Mouse (Mus musculus) kidney, postnatal 0 days (tissue): Measurements from ENCODE around the gene Hes2. TPM values are rescaled to one million over a fixed set of nuclear protein-coding genes. Genes with fewer than 3 reads are reported as not detected.

Experiments
- ATAC-seq: fragments of 200-750 bp; cut with Nextera tagmentation; replicated peaks from 2 replicates; pipeline ENCODE4 v1.8.0; 2017; ENCODE audit warnings: low read depth, moderate number of reproducible peaks, moderate TSS enrichment, moderate library complexity; ENCODE audit not compliant: low FRiP score
- DNase-seq: peaks from one replicate; pipeline ENCODE4 v3.0.0-alpha.2; 2016; ENCODE audit warnings: low spot score
- H3K27ac ChIP-seq: fragments of 300-500 bp; sonication (generic); 2 replicates; pipeline ENCODE4 v1.5.1; 2014; ENCODE audit warnings: mild to moderate bottlenecking
- H3K27me3 ChIP-seq: fragments of 300-500 bp; sonication (generic); 2 replicates; pipeline ENCODE4 v1.6.1; 2014; ENCODE audit warnings: low read length, mixed read lengths; ENCODE audit not compliant: insufficient read depth
- H3K36me3 ChIP-seq: fragments of 300-500 bp; sonication (generic); 2 replicates; pipeline ENCODE4 v1.6.1; 2014; ENCODE audit warnings: low read length, mixed read lengths; ENCODE audit not compliant: insufficient read depth
- H3K4me1 ChIP-seq: fragments of 300-500 bp; sonication (generic); replicated peaks from 2 replicates; pipeline ENCODE4 v1.6.1; 2014; ENCODE audit warnings: antibody characterized with exemption, low read length, mixed read lengths; ENCODE audit not compliant: insufficient read depth
- H3K4me2 ChIP-seq: fragments of 300-500 bp; sonication (generic); 2 replicates; pipeline ENCODE4 v1.6.1; 2014; ENCODE audit warnings: mild to moderate bottlenecking, low read length, moderate library complexity, mixed read lengths
- H3K4me3 ChIP-seq: fragments of 300-500 bp; sonication (generic); replicated peaks from 2 replicates; pipeline ENCODE4 v1.5.1; 2014; ENCODE audit warnings: low read depth, low read length
- H3K9ac ChIP-seq: fragments of 300-500 bp; sonication (generic); 2 replicates; pipeline ENCODE4 v1.6.1; 2014; ENCODE audit warnings: low read depth, low read length
- H3K9me3 ChIP-seq: fragments of 300-500 bp; sonication (generic); replicated peaks from 2 replicates; pipeline ENCODE4 v1.6.1; 2016; ENCODE audit warnings: low read length, inconsistent platforms, mixed read lengths
- CTCF ChIP-seq: IDR thresholded peaks from 2 replicates; pipeline ENCODE4 v1.5.1; 2016; ENCODE audit warnings: antibody characterized with exemption, low read depth, mild to moderate bottlenecking, moderate library complexity
- WGBS: fragments of 180-500 bp; shearing (Covaris S2); extraction: QIAGEN DNeasy Blood & Tissue Kit; methylation state at CpG from one replicate; pipeline ENCODE4 v1.1.7; 2014; 5-methylcytosine and 5-hydroxymethylcytosine counted together
- polyA plus RNA-seq: library from polyadenylated mRNA; unstranded; fragments of >200 nt; fragmentation: Nextera tagmentation; extraction: Ambion mirVana; gene quantifications from 2 replicates; pipeline ENCODE4 v1.2.1, GENCODE M21; 2015

Gene Hes2
- polyA plus RNA-seq, 1 experiment from 2014 or later, result 0.41 TPM

DNA sequence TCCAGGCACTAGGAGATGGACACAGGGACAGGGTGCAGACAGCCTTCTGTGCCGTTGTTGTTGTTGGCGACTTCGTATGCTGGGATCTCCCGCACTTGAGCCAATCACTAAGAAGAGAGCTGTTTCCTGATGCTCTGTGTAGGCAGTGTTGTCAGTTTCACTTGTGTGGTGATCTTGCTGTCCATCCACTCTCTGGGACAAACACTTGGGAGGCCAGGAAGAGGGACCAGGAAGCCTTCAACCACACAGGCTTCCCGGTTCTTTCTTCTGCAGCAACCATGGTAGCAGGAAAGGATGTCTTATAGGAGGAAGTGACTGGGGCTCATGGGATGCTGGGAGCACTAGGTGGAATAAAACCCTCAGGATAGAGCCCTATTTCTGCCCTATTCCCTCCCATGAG lies 32.0 kb downstream of the Hes2 start:
- no peak for TF ChIP-seq CTCF
- H3K27me3 ChIP-seq, result no peaks in the 10 kb centered on the region
- no peaks in the 10 kb centered on the region for H3K36me3 ChIP-seq
- no peak overlapping the region for H3K4me3 ChIP-seq
- no peak overlapping the region for H3K9ac ChIP-seq
- WGBS, result 51% methylated on average over 5 of the region's 5 CpGs
- H3K9me3 ChIP-seq, result no peaks in the 10 kb centered on the region
- no peak for ATAC-seq
- DNase-seq, result peak; percentile 18
- H3K4me1 ChIP-seq, result peaks cover 18% of the 10 kb centered on the region; the same call in 1 of the 2 replicates
- no peak overlapping the region for H3K4me2 ChIP-seq
- no peak overlapping the region for H3K27ac ChIP-seq

DNA sequence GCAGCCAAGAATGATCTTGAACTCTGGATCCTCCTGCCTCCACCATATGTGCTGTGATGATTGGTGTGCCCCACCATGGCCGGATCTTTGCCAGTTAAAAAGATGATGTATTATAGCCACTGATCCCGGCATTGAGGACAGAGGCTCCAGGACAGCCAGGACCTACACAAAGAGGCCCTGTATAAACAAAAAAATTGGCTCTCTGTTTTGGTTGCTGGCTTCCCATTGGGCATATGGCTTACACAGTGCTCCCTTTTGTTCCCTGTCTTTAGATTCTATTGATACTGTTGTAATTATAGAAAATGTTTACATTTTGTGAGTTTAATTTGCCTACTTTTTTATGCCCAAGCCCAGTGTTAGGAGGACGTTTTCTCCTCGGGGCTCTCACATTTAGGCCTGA lies 33.9 kb downstream of the Hes2 start:
- 0 out of 2 replicates have a peak, but pooled peaks cover 4% of the 10 kb centered on the region for H3K4me1 ChIP-seq
- no peaks in the 10 kb centered on the region for H3K36me3 ChIP-seq
- H3K27me3 ChIP-seq, result no peaks in the 10 kb centered on the region
- no peaks in the 10 kb centered on the region for H3K9me3 ChIP-seq
- DNase-seq (no peak), ATAC-seq (no peak)
- no peak overlapping the region for H3K27ac ChIP-seq
- 63% methylated on average over 4 of the region's 4 CpGs for WGBS
- no peak for TF ChIP-seq CTCF
- no peak overlapping the region for H3K4me3 ChIP-seq
- H3K9ac ChIP-seq, result no peak overlapping the region
- H3K4me2 ChIP-seq, result no peak overlapping the region

DNA sequence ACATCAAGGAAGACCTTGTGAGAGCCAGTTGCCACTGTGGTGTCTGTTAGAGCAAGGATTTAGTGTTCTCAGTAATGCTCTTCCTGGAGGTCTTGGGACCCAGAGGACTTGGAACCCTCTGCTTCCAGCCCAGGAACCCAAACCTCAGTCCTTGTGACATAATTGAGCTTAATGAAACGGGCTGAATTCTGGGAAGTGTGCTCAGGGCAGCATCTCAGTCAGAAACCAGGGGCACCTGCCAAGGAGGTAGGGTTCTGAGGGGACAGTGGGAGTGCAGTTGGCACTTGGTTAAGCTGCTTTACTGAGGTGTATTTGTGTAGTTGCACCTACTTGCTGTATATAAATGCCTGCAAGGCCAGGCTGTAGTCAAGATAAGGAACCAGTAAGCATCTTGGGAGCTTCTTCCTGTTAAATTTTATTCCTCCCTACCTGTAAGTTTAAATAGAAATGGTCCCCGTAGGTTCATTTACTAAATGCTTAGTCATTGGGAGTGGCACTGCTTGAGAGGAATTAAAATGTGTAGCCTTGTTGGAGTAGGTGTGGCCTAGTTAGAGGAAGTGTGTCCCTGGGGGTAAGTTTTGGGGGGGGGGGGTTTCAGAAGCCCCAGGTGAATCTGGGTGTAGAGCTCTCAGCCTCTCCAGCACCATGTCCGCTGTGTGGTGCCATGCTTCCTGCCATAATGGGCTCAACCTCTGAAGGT lies 36.0 kb downstream of the Hes2 start:
- Histone ChIP-seq H3K4me3 (no peak overlapping the region), H3K4me2 (no peak overlapping the region), H3K27me3 (no peaks in the 10 kb centered on the region), H3K27ac (no peak overlapping the region), H3K9ac (no peak overlapping the region), H3K9me3 (no peaks in the 10 kb centered on the region), H3K4me1 (0 out of 2 replicates have a peak, but pooled peaks cover under 1% of the 10 kb centered on the region), H3K36me3 (no peaks in the 10 kb centered on the region)
- no peak for DNase-seq
- ATAC-seq, result no peak
- 82% methylated on average over 3 of the region's 3 CpGs for WGBS
- TF ChIP-seq CTCF, result no peak

DNA sequence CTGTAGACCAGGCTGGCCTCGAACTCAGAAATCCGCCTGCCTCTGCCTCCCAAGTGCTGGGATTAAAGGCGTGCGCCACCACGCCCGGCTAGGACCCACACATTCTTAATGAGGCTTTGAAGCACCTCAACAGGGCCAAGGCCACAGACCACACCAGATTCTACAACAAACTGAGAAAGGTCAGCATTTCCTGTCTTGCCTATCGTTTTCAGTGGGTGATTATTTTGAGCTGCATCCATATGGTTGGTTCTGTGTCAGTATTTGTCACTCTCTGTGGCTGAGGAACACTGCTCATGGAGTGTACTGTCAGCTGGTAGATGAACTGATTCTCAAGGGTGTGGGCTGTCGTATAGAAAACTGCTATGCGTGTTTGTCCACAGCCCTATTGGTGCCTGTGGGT lies 37.6 kb downstream of the Hes2 start:
- H3K4me2 ChIP-seq, result no peak overlapping the region
- TF ChIP-seq CTCF, result no peak
- peaks cover 5% of the 10 kb centered on the region; the same call in 1 of the 2 replicates for H3K4me1 ChIP-seq
- no peak overlapping the region for H3K9ac ChIP-seq
- H3K36me3 ChIP-seq, result no peaks in the 10 kb centered on the region
- DNase-seq (no peak), ATAC-seq (no peak)
- H3K27me3 ChIP-seq, result no peaks in the 10 kb centered on the region
- H3K27ac ChIP-seq, result no peak overlapping the region
- WGBS, result 90% methylated on average over 8 of the region's 9 CpGs
- no peaks in the 10 kb centered on the region for H3K9me3 ChIP-seq
- H3K4me3 ChIP-seq, result no peak overlapping the region

DNA sequence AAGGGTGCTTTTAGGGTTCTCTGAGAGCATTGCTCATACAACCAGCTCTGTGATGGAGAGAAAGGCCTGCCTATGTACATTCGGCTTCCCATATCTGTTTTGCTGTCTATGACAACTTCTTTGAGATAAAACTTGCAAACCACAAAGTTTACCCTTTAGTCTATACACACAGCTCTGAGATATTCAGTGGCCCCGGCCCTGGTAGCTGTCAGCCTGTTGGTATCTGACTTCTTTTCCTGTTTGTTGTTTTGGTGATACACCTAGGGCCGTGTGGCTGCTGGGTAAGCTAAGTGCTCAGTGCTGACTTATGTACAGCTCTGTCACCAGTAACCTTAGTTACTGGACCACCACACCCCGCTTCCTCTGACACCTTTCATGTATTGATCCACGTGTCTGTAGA lies 38.9 kb downstream of the Hes2 start:
- Histone ChIP-seq H3K36me3 (no peaks in the 10 kb centered on the region), H3K9me3 (no peaks in the 10 kb centered on the region), H3K4me2 (no peak overlapping the region), H3K27ac (no peak overlapping the region), H3K9ac (no peak overlapping the region), H3K4me1 (peaks cover 18% of the 10 kb centered on the region), H3K4me3 (no peak overlapping the region), H3K27me3 (no peaks in the 10 kb centered on the region)
- ATAC-seq (no peak), DNase-seq (no peak)
- no peak for TF ChIP-seq CTCF
- WGBS, result 77% methylated on average over 5 of the region's 5 CpGs

DNA sequence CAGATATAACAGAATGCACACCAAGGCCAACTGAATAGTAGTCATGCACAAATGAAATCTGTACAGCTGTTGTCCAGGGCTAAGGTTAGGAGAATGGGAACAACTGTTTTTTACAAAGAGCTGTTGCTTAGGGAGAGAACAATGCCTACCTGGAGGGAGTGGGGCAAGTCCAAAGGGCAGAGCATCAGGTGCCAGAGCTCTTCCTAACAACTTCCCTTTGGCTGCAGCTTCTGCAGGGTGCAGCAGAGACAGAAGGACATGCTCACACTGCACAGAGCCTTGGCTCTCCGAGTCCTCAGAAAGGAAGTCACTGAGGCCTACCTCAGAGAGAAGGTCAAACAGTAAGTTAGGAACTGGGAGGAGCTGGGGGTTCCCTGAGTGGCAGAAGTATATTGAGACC lies 41.0 kb downstream of the Hes2 start:
- ATAC-seq (no peak), DNase-seq (no peak)
- no peak overlapping the region for H3K9ac ChIP-seq
- TF ChIP-seq CTCF, result no peak
- no peak overlapping the region for H3K27ac ChIP-seq
- no peak overlapping the region for H3K4me2 ChIP-seq
- H3K27me3 ChIP-seq, result no peaks in the 10 kb centered on the region
- 52% methylated on average over 1 of the region's 1 CpGs for WGBS
- no peaks in the 10 kb centered on the region for H3K36me3 ChIP-seq
- no peaks in the 10 kb centered on the region for H3K9me3 ChIP-seq
- H3K4me3 ChIP-seq, result no peak overlapping the region
- peaks cover 24% of the 10 kb centered on the region for H3K4me1 ChIP-seq

DNA sequence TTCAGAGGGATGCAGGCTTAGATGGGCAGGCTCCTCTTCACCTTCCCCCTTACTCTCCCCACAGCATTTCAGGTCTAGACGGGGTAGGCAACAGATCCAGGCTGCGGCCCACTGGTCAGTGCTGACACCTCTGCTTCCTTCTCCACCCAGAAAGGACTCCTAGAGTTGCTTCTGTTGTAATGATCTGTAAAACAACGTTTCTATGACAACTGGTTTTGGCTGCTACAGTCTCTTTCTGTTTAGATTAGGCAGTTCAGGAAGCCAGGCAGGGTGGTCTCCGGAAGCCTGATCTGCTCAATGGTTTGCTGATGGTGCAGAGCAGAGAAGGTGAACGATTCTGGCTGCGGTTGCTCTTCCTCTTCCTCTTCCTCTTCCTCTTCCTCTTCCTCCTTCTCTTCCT lies 42.8 kb downstream of the Hes2 start:
- H3K4me1 ChIP-seq, result peaks cover 24% of the 10 kb centered on the region
- H3K4me3 ChIP-seq, result no peak overlapping the region
- DNase-seq (peak; percentile 77), ATAC-seq (no peak)
- no peaks in the 10 kb centered on the region for H3K36me3 ChIP-seq
- no peak overlapping the region for H3K4me2 ChIP-seq
- peak overlapping the region; percentile 55 for H3K27ac ChIP-seq
- H3K27me3 ChIP-seq, result no peaks in the 10 kb centered on the region
- TF ChIP-seq CTCF, result no peak
- 29% methylated on average over 6 of the region's 6 CpGs for WGBS
- H3K9ac ChIP-seq, result no peak overlapping the region
- H3K9me3 ChIP-seq, result no peaks in the 10 kb centered on the region
